Mouse (Mus musculus) forebrain, postnatal 0 days (tissue): ENCODE data around the gene Hfm1. TPM values are rescaled to one million over a fixed set of nuclear protein-coding genes. Genes with fewer than 3 reads are reported as not detected.

Source experiments
- ATAC-seq: fragments of 200-750 bp; cut with Nextera tagmentation; 2 replicates; pipeline ENCODE4 v1.8.0; 2017; ENCODE audit warnings: mild to moderate bottlenecking, moderate library complexity
- DNase-seq: peaks from one replicate; pipeline ENCODE4 v3.0.0-alpha.2; 2015
- H3K27ac ChIP-seq: fragments of 300-500 bp; sonication (generic); 2 replicates; pipeline ENCODE4 v1.5.1; 2014; ENCODE audit warnings: low read depth, mild to moderate bottlenecking, antibody characterized with exemption, low read length, moderate library complexity, mixed read lengths
- H3K27me3 ChIP-seq: fragments of 300-500 bp; sonication (generic); 2 replicates; pipeline ENCODE4 v1.6.1; 2014; ENCODE audit warnings: mild to moderate bottlenecking, low read length, mixed read lengths; ENCODE audit not compliant: insufficient read depth
- H3K36me3 ChIP-seq: fragments of 300-500 bp; sonication (generic); 2 replicates; pipeline ENCODE4 v1.6.1; 2014; ENCODE audit warnings: mild to moderate bottlenecking, moderate library complexity; ENCODE audit not compliant: insufficient read depth
- H3K4me1 ChIP-seq: fragments of 300-500 bp; sonication (generic); 2 replicates; pipeline ENCODE4 v1.6.1; 2014; ENCODE audit warnings: antibody characterized with exemption; ENCODE audit not compliant: insufficient read depth
- H3K4me2 ChIP-seq: fragments of 300-500 bp; sonication (generic); 2 replicates; pipeline ENCODE4 v1.6.1; 2014; ENCODE audit warnings: low read depth, mild to moderate bottlenecking, moderate library complexity
- H3K4me3 ChIP-seq: fragments of 300-500 bp; sonication (generic); 2 replicates; pipeline ENCODE4 v1.5.1; 2014; ENCODE audit warnings: low read depth, low read length, mixed read lengths
- H3K9ac ChIP-seq: fragments of 300-500 bp; sonication (generic); 2 replicates; pipeline ENCODE4 v1.6.1; 2014; ENCODE audit warnings: mild to moderate bottlenecking
- H3K9me3 ChIP-seq: fragments of 300-500 bp; sonication (generic); 2 replicates; pipeline ENCODE4 v1.6.1; 2016; ENCODE audit warnings: low read length
- CTCF ChIP-seq: sonication (generic); IDR thresholded peaks from 2 replicates; pipeline ENCODE4 v1.5.1; 2016; ENCODE audit warnings: antibody characterized with exemption, control low read depth, low read depth
- WGBS: fragments of 180-500 bp; shearing (Covaris S2); extraction: QIAGEN DNeasy Blood & Tissue Kit; methylation state at CpG from one replicate; pipeline ENCODE4 v1.1.7; 2014; 5-methylcytosine and 5-hydroxymethylcytosine counted together
- polyA plus RNA-seq: library from polyadenylated mRNA; unstranded; fragments of >200 nt; fragmentation: Nextera tagmentation; extraction: Ambion mirVana; gene quantifications from 2 replicates; pipeline ENCODE4 v1.2.1, GENCODE M21; 2015
- total RNA-seq: library from RNA; depleted of rRNA; stranded (reverse); fragments of >200 nt; gene quantifications from 2 replicates; pipeline ENCODE4 v1.2.3, GENCODE M21; 2014; rRNA removed

Gene Hfm1
- total RNA-seq (5.5 and 8.4 TPM in 2 replicates), polyA plus RNA-seq (3.2 and 4.3 TPM in 2 replicates)

DNA sequence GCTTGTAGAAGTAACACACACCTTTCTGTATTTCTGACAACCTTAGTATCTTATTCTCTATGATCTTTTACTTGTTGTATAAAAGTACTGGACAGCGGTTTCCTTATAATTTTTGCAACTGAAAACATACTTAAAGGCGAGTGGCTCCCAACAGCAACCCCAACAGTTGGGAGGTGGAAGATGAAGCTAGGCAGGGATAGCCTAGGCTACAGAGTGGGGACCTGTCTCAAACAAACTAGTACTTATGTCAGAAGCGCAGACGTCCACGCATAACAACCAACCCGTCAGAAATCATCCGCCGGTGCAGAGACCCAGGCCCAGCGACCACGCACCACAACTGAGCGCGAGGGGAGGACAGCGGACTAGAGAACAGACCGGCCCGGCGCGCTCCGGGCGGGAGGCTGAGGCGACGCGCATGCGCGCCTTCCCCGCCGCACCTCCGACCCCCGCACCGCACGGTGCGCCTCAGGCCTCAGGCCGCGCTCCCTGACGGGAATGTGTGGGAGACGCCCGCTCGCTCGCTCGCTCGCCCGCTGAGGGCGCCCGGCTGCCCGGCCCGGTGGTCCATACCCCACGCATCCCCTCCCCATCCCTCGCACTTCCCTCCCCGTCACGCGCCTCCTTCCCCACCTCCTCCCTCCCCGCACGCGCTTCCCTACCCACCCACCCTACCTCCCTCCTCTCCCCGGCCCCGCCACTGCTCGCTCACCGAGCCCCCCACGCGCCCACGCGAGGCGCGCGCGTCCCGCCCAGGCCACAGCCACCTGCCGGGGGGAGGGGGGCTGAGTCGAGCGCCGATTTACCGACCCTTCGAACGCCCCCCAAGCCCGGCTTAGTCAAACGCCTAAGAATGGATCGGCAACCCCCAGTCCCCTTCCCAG, at the start of gene Hfm1:
Gene Hfm1 (minus strand): TSS at position 834 of the 881 bp plus-strand sequence.
- Histone ChIP-seq H3K27ac (peak within 1 kb of the TSS; percentile 89), H3K36me3 (no peaks in the 10 kb centered on the region), H3K9ac (peak within 1 kb of the TSS; percentile 85), H3K9me3 (no peaks in the 10 kb centered on the region), H3K4me1 (no peaks in the 10 kb centered on the region), H3K27me3 (no peaks in the 10 kb centered on the region), H3K4me3 (peak within 1 kb of the TSS; percentile 62), H3K4me2 (peak within 1 kb of the TSS; percentile 65)
- TF ChIP-seq CTCF: no peak
- WGBS: under 1% methylated on average over 69 of the region's 76 CpGs
- DNase-seq (peak; percentile 87), ATAC-seq (peak; percentile 96)

GRCm38 (mm10) chr5:106973883-106974282, 47.8 kb upstream of the Hfm1 start:
- Histone ChIP-seq H3K4me1 (no peaks in the 10 kb centered on the region), H3K9me3 (no peaks in the 10 kb centered on the region), H3K36me3 (peaks cover 47% of the 10 kb centered on the region), H3K27ac (no peak overlapping the region), H3K4me2 (no peak overlapping the region), H3K9ac (no peak overlapping the region), H3K4me3 (no peak overlapping the region), H3K27me3 (no peaks in the 10 kb centered on the region)
- peak; percentile 9 for DNase-seq
- peak; percentile 53 for TF ChIP-seq CTCF
- ATAC-seq: no peak
- WGBS: 83% methylated on average over 7 of the region's 7 CpGs

DNA sequence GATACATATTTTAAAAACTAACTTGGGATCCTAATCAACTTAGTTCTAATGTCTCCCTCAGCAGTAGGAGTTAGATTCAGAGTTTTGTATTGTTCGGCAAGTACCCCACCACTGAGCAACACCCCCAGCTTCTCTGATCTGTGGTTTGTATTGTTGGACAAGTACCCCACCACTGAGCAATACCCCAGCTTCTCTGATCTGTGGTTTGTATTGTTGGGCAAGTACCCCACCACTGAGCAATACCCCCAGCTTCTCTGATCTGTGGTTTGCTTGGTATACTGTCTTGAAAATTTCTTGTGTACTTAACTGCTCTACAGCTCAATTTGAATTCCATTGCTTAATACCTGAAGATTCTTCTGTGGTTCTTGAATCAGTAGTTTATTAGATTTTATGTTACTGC, 41.5 kb upstream of the Hfm1 start:
- Histone ChIP-seq H3K9ac (no peak overlapping the region), H3K4me2 (no peak overlapping the region), H3K27me3 (no peaks in the 10 kb centered on the region), H3K27ac (no peak overlapping the region), H3K9me3 (no peaks in the 10 kb centered on the region), H3K4me1 (0 out of 2 replicates have a peak, but pooled peaks cover 3% of the 10 kb centered on the region), H3K4me3 (no peak overlapping the region), H3K36me3 (peaks cover 12% of the 10 kb centered on the region)
- TF ChIP-seq CTCF: no peak
- ATAC-seq (no peak), DNase-seq (no peak)
- 97% methylated on average over 1 of the region's 1 CpGs for WGBS

GRCm38 (mm10) chr5:106966443-106966842, 40.3 kb upstream of the Hfm1 start:
- Histone ChIP-seq H3K27me3 (no peaks in the 10 kb centered on the region), H3K4me1 (0 out of 2 replicates have a peak, but pooled peaks cover 3% of the 10 kb centered on the region), H3K4me2 (no peak overlapping the region), H3K36me3 (peaks cover 6% of the 10 kb centered on the region), H3K27ac (no peak overlapping the region), H3K9me3 (no peaks in the 10 kb centered on the region), H3K4me3 (no peak overlapping the region), H3K9ac (no peak overlapping the region)
- WGBS: 94% methylated on average over 3 of the region's 3 CpGs
- DNase-seq (no peak), ATAC-seq (no peak)
- no peak for TF ChIP-seq CTCF

DNA sequence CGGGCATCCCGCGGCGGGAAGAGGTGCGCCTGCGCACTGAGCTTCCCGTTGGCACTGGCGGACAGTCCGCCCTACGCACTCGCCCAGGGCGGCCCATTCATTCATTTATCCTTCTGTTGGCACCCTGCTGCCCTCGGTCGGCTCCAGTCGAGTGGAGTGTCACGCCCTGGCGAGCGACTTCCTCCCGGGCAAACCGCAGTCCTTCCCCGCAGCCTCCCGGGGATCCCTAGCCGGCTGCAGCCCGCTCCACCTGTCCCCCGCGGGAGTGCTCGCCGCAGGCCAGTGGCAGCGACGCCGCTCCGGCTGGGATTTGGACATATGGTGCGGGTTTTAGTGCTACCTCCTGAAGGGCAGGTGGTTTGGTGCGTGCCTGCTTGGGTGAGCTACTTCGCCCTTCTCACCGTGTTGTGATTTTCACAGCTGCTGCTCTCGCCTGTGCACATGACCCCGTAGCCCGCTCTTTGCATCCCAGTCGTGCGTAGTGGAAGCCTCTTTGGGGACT, 38.4 kb upstream of the Hfm1 start:
- Histone ChIP-seq H3K27ac (peak overlapping the region; percentile 66; the same call in 1 of the 2 replicates), H3K4me3 (peak overlapping the region; percentile 79), H3K4me1 (0 out of 2 replicates have a peak, but pooled peaks cover 3% of the 10 kb centered on the region), H3K9me3 (no peaks in the 10 kb centered on the region), H3K9ac (peak overlapping the region; percentile 67), H3K4me2 (peak overlapping the region; percentile 92), H3K36me3 (no peaks in the 10 kb centered on the region), H3K27me3 (no peaks in the 10 kb centered on the region)
- no peak for TF ChIP-seq CTCF
- no peak for DNase-seq
- peak; percentile 88 for ATAC-seq
- 3% methylated on average over 41 of the region's 41 CpGs for WGBS

GRCm38 (mm10) chr5:106963584-106964512, 37.7 kb upstream of the Hfm1 start, which contains the start of gene Cdc7:
Gene Cdc7, plus strand, starts transcription at chr5:106964322.
- 5% methylated on average over 54 of the region's 54 CpGs for WGBS

More at GRCm38 (mm10) chr5:106963584-106964512, 37.7 kb upstream of the Hfm1 start, which contains the start of gene Cdc7:
- no peak for TF ChIP-seq CTCF
- H3K4me2 ChIP-seq: peak within 1 kb of the TSS; percentile 92
- H3K27ac ChIP-seq: peak within 1 kb of the TSS; percentile 66; the same call in 1 of the 2 replicates
- no peaks in the 10 kb centered on the region for H3K9me3 ChIP-seq
- no peaks in the 10 kb centered on the region for H3K36me3 ChIP-seq
- H3K27me3 ChIP-seq: no peaks in the 10 kb centered on the region
- ATAC-seq: peak; percentile 96
- DNase-seq: peak; percentile 97
- peak within 1 kb of the TSS; percentile 67 for H3K9ac ChIP-seq
- H3K4me1 ChIP-seq: 0 out of 2 replicates have a peak, but pooled peaks cover 3% of the 10 kb centered on the region
- H3K4me3 ChIP-seq: peak within 1 kb of the TSS; percentile 79
